Mouse (Mus musculus) embryonic fibroblast, embryonic 13.5 days (primary cell): Measurements from ENCODE around the gene Slc30a6.

Experiments used
- CTCF ChIP-seq: IDR thresholded peaks from 2 replicates; pipeline ENCODE4 v1.5.1; 2011; ENCODE audit warnings: mild to moderate bottlenecking, control low read depth, low read length, moderate library complexity, borderline replicate concordance; ENCODE audit not compliant: insufficient read depth
- POLR2A ChIP-seq: IDR thresholded peaks from 2 replicates; pipeline ENCODE4 v1.6.1; 2011; ENCODE audit warnings: low read depth, mild to moderate bottlenecking, control low read depth, low read length, moderate library complexity

- TF ChIP-seq POLR2A (no peak), CTCF (no peak)
Measured at GRCm38 (mm10) chr17:74430074-74430473, 34.7 kb downstream of the Slc30a6 start.
